Mouse (Mus musculus): ENCODE data around the gene Smco1. TPM values are rescaled to one million over a fixed set of nuclear protein-coding genes. Genes with fewer than 3 reads are reported as not detected.

The Smco1 gene
- total and polyA plus RNA-seq, 2 experiments from 2014 or later = 0.11 TPM; not detected in 1

- WGBS = 42% methylated on average over 1 of the region's 1 CpGs
- Histone ChIP-seq H3K4me2 (ENCODE audit: low read depth, low read length, poor library complexity, severe bottlenecking) (no peak overlapping the region), H3K4me1 (ENCODE audit: insufficient read depth, low read length) (no peaks in the 10 kb centered on the region), H3K9ac (replicated peaks; ENCODE audit: low read length, poor library complexity, severe bottlenecking) (no peak overlapping the region), H3K9me3 (ENCODE audit: low read length) (no peaks in the 10 kb centered on the region), H3K27ac (ENCODE audit: low read depth, low read length) (no peak overlapping the region), H3K36me3 (ENCODE audit: insufficient read depth, low read length) (peaks cover 14% of the 10 kb centered on the region; the same call in 1 of the 2 replicates), H3K27me3 (ENCODE audit: insufficient read depth, low read length) (no peaks in the 10 kb centered on the region), H3K4me3 (ENCODE audit: low read depth, low read length) (no peak overlapping the region)
- ATAC-seq (ENCODE audit: low FRiP score) (no peak), DNase-seq (ENCODE audit: low spot score) (no peak)
- TF ChIP-seq CTCF (IDR thresholded peaks at IDR 0.05) = no peak
These were observed 31.8 kb downstream of the Smco1 start for GRCm38 (mm10) chr16:32303046-32303445.

- no peaks in the 10 kb centered on the region for H3K27me3 ChIP-seq (ENCODE audit: insufficient read depth, low read length)
- no peak overlapping the region for H3K4me2 ChIP-seq (ENCODE audit: low read depth, low read length, poor library complexity, severe bottlenecking)
- WGBS = 96% methylated on average over 7 of the region's 7 CpGs
- ATAC-seq (ENCODE audit: low FRiP score) = no peak
- H3K4me3 ChIP-seq (ENCODE audit: low read depth, low read length) = no peak overlapping the region
- H3K27ac ChIP-seq (ENCODE audit: low read depth, low read length) = no peak overlapping the region
- DNase-seq (ENCODE audit: low spot score) = no peak
- H3K36me3 ChIP-seq (ENCODE audit: insufficient read depth, low read length) = peaks cover 7% of the 10 kb centered on the region; the same call in 1 of the 2 replicates
- H3K9ac ChIP-seq (replicated peaks; ENCODE audit: low read length, poor library complexity, severe bottlenecking) = no peak overlapping the region
- no peak for TF ChIP-seq CTCF (IDR thresholded peaks at IDR 0.05)
- no peaks in the 10 kb centered on the region for H3K9me3 ChIP-seq (ENCODE audit: low read length)
- no peaks in the 10 kb centered on the region for H3K4me1 ChIP-seq (ENCODE audit: insufficient read depth, low read length)
These were observed 32.6 kb downstream of the Smco1 start for GRCm38 (mm10) chr16:32303886-32304285.

- H3K27ac ChIP-seq (ENCODE audit: low read depth, low read length) = no peak overlapping the region
- ATAC-seq (ENCODE audit: low FRiP score) (no peak), DNase-seq (ENCODE audit: low spot score) (no peak)
- no peaks in the 10 kb centered on the region for H3K27me3 ChIP-seq (ENCODE audit: insufficient read depth, low read length)
- no peak for TF ChIP-seq CTCF (IDR thresholded peaks at IDR 0.05)
- no peak overlapping the region for H3K4me2 ChIP-seq (ENCODE audit: low read depth, low read length, poor library complexity, severe bottlenecking)
- H3K9me3 ChIP-seq (ENCODE audit: low read length) = no peaks in the 10 kb centered on the region
- no peak overlapping the region for H3K9ac ChIP-seq (replicated peaks; ENCODE audit: low read length, poor library complexity, severe bottlenecking)
- WGBS = 76% methylated on average over 4 of the region's 4 CpGs
- H3K4me1 ChIP-seq (ENCODE audit: insufficient read depth, low read length) = no peaks in the 10 kb centered on the region
- H3K36me3 ChIP-seq (ENCODE audit: insufficient read depth, low read length) = no peaks in the 10 kb centered on the region
- no peak overlapping the region for H3K4me3 ChIP-seq (ENCODE audit: low read depth, low read length)
These were observed 40.7 kb downstream of the Smco1 start for GRCm38 (mm10) chr16:32311970-32312369.

- ATAC-seq (ENCODE audit: low FRiP score) (no peak), DNase-seq (ENCODE audit: low spot score) (no peak)
- Histone ChIP-seq H3K4me2 (ENCODE audit: low read depth, low read length, poor library complexity, severe bottlenecking) (no peak overlapping the region), H3K27me3 (ENCODE audit: insufficient read depth, low read length) (no peaks in the 10 kb centered on the region), H3K9ac (replicated peaks; ENCODE audit: low read length, poor library complexity, severe bottlenecking) (no peak overlapping the region), H3K36me3 (ENCODE audit: insufficient read depth, low read length) (no peaks in the 10 kb centered on the region), H3K27ac (ENCODE audit: low read depth, low read length) (no peak overlapping the region), H3K9me3 (ENCODE audit: low read length) (no peaks in the 10 kb centered on the region), H3K4me1 (ENCODE audit: insufficient read depth, low read length) (no peaks in the 10 kb centered on the region), H3K4me3 (ENCODE audit: low read depth, low read length) (no peak overlapping the region)
- no peak for TF ChIP-seq CTCF (IDR thresholded peaks at IDR 0.05)
- 61% methylated on average over 5 of the region's 5 CpGs for WGBS
These were observed 41.1 kb downstream of the Smco1 start for GRCm38 (mm10) chr16:32312386-32312785.

- no peak overlapping the region for H3K4me2 ChIP-seq (ENCODE audit: low read depth, low read length, poor library complexity, severe bottlenecking)
- no peak overlapping the region for H3K4me3 ChIP-seq (ENCODE audit: low read depth, low read length)
- no peaks in the 10 kb centered on the region for H3K9me3 ChIP-seq (ENCODE audit: low read length)
- 64% methylated on average over 4 of the region's 4 CpGs for WGBS
- ATAC-seq (ENCODE audit: low FRiP score) (no peak), DNase-seq (ENCODE audit: low spot score) (no peak)
- H3K9ac ChIP-seq (replicated peaks; ENCODE audit: low read length, poor library complexity, severe bottlenecking) = no peak overlapping the region
- no peak overlapping the region for H3K27ac ChIP-seq (ENCODE audit: low read depth, low read length)
- no peaks in the 10 kb centered on the region for H3K36me3 ChIP-seq (ENCODE audit: insufficient read depth, low read length)
- no peak for TF ChIP-seq CTCF (IDR thresholded peaks at IDR 0.05)
- H3K27me3 ChIP-seq (ENCODE audit: insufficient read depth, low read length) = no peaks in the 10 kb centered on the region
- no peaks in the 10 kb centered on the region for H3K4me1 ChIP-seq (ENCODE audit: insufficient read depth, low read length)
These were observed 41.6 kb downstream of the Smco1 start for GRCm38 (mm10) chr16:32312859-32313258.

GRCm38 (mm10) chr16:32316601-32317000 is 45.3 kb downstream of the Smco1 start:
- ATAC-seq (ENCODE audit: low FRiP score) = no peak
- no peaks in the 10 kb centered on the region for H3K4me1 ChIP-seq (ENCODE audit: insufficient read depth, low read length)
- no peak for TF ChIP-seq CTCF (IDR thresholded peaks at IDR 0.05)
- no peak overlapping the region for H3K27ac ChIP-seq (ENCODE audit: low read depth, low read length)
- H3K9me3 ChIP-seq (ENCODE audit: low read length) = no peaks in the 10 kb centered on the region
- H3K4me2 ChIP-seq (ENCODE audit: low read depth, low read length, poor library complexity, severe bottlenecking) = no peak overlapping the region
- peak; percentile 15 for DNase-seq (ENCODE audit: low spot score)
- H3K9ac ChIP-seq (replicated peaks; ENCODE audit: low read length, poor library complexity, severe bottlenecking) = no peak overlapping the region
- no peaks in the 10 kb centered on the region for H3K36me3 ChIP-seq (ENCODE audit: insufficient read depth, low read length)
- WGBS = 67% methylated on average over 2 of the region's 2 CpGs
- no peak overlapping the region for H3K4me3 ChIP-seq (ENCODE audit: low read depth, low read length)
- H3K27me3 ChIP-seq (ENCODE audit: insufficient read depth, low read length) = no peaks in the 10 kb centered on the region

Measured in midbrain, postnatal 0 days (tissue).